Mouse (Mus musculus) thymus, postnatal 0 days (tissue): ENCODE results near the gene Sik1. TPM values are rescaled to one million over a fixed set of nuclear protein-coding genes. Genes with fewer than 3 reads are reported as not detected.
A peak's percentile ranks its signal among the peaks of the same experiment; 100 is the strongest.

Experiments used
- DNase-seq: peaks from one replicate; pipeline ENCODE4 v3.0.0-alpha.2; 2015; ENCODE audit warnings: low spot score
- polyA plus RNA-seq: library from polyadenylated mRNA; unstranded; fragments of >200 nt; fragmentation: Nextera tagmentation; extraction: Ambion mirVana; gene quantifications from 2 replicates; pipeline ENCODE4 v1.2.1, GENCODE M21; 2015

The Sik1 gene
- polyA plus RNA-seq, 1 experiment from 2014 or later, result 14.2 TPM

- DNase-seq, result peak; percentile 53
Observed at GRCm38 (mm10) chr17:31809136-31809535, 46.5 kb downstream of the Sik1 start.

- no peak for DNase-seq
Observed at GRCm38 (mm10) chr17:31808082-31808875, 47.3 kb downstream of the Sik1 start.

GRCm38 (mm10) chr17:31806496-31806895 is 49.1 kb downstream of the Sik1 start:
- no peak for DNase-seq

GRCm38 (mm10) chr17:31806025-31806424 is 49.6 kb downstream of the Sik1 start:
- no peak for DNase-seq

- DNase-seq, result no peak
Observed at GRCm38 (mm10) chr17:31805585-31805984, 50.0 kb downstream of the Sik1 start.

GRCm38 (mm10) chr17:31802272-31803017 is 53.2 kb downstream of the Sik1 start:
- no peak for DNase-seq

GRCm38 (mm10) chr17:31800852-31801363 is 54.7 kb downstream of the Sik1 start:
- no peak for DNase-seq

GRCm38 (mm10) chr17:31795893-31796292 is 59.7 kb downstream of the Sik1 start:
- DNase-seq, result no peak

Other genes with a start within 250 kb of the Sik1 start
- gene Cbs, start 218.6 kb downstream of the Sik1 start, polyA plus RNA-seq, result 0.71 and 0.88 TPM in 2 replicates
- gene U2af1, start 196.9 kb downstream of the Sik1 start, polyA plus RNA-seq, result 361 and 388 TPM in 2 replicates
- 2.3 and 2.8 TPM in 2 replicates for gene Cryaa, start 178.0 kb downstream of the Sik1 start, polyA plus RNA-seq
- gene Rrp1b, start 180.3 kb upstream of the Sik1 start, polyA plus RNA-seq, result 56.9 and 59.8 TPM in 2 replicates
- 0.29 and 0.69 TPM in 2 replicates for gene Hsf2bp, start 180.5 kb upstream of the Sik1 start, polyA plus RNA-seq